Mouse (Mus musculus): Measurements from ENCODE around the gene Oat.

- TF ChIP-seq CTCF (IDR thresholded peaks at IDR 0.05; ENCODE audit: borderline replicate concordance, insufficient read depth, low read length) (no peak), POLR2A (IDR thresholded peaks at IDR 0.05; ENCODE audit: low read depth, low read length) (no peak)
Observed at GRCm38 (mm10) chr7:132571481-132571880, 4.7 kb downstream of the Oat start.

Measured in embryonic fibroblast, embryonic 13.5 days (primary cell).